Mouse (Mus musculus) adrenal gland, postnatal 14 days (tissue): Measurements from ENCODE around the gene Med31. TPM values are rescaled to one million over a fixed set of nuclear protein-coding genes. Genes with fewer than 3 reads are reported as not detected.
"Not testable (repeated sequence)": the region's sequence is repeated elsewhere in the genome, so short reads cannot be mapped to it uniquely, and the experiment has no call there.

Experiments
- DNase-seq: peaks from one replicate; pipeline ENCODE4 v3.0.0; 2021; ENCODE audit warnings: mixed read lengths
- total RNA-seq: library from RNA; stranded (reverse); gene quantifications from 2 replicates; pipeline ENCODE4 v1.2.3, GENCODE M21; 2021

Med31 gene
- total RNA-seq, 1 experiment from 2014 or later = 12.3 TPM

DNA sequence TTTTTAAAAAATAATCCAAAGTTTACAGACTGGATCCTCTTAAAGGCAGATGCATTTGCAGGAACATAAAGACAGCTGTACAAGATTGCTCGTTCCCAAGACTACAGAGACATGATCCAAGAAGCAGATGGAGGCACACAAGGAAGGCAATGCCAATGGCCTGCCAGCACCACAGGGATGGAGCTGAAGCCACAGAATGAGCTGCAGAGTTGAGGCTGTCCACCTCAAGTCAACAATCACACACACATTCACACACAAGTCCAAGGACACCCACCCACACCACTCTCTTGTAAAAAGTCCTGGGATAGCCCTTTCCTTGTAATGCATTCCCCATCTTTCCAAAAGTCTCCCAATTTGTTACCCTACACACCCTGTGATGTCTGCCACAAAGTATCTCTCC lies 12.0 kb downstream of the Med31 start:
- DNase-seq = no peak

- no peak for DNase-seq
Measured at GRCm38 (mm10) chr11:72196506-72196905, 18.9 kb downstream of the Med31 start.

GRCm38 (mm10) chr11:72194259-72194658 lies 21.1 kb downstream of the Med31 start:
- DNase-seq = no peak

DNA sequence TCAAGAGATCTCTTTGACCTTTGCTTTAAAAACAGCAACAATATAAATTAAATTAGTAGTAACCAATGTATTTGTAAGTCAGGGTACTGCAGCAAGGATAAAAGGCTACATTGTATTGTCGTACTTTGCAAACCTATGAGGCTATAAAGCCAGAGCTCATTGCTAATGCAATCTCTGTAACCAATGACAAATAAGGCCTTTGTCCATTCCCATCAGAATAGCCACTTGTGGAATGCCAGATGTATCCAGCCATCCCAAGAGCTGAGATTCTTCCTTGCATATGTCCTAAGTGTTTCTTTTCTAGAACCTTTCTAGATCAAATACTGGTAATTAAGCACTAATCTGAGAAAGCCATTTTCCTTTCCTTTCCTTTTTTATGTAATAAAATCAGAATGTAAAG lies 24.5 kb downstream of the Med31 start:
- no peak for DNase-seq

DNA sequence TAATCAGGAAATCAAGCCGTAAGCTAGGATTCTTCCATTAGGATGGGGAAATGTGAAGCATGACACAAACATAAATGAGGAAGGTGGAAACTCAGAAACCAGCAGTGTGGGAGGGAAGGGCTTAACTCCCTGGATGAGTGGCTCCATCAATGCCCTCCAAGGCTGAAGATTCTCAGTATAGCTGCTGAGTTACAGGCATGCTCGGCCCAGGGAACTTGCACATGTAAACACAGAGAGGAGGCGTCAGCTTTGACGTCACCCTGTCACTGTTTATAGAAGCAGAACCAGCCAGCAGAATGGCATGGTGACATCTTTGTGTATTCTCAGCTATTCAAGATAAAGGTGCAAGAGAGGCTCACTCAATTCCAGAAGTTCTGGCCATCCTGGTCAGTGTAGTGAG lies 31.1 kb downstream of the Med31 start:
- no peak for DNase-seq

GRCm38 (mm10) chr11:72181136-72181535 lies 34.3 kb downstream of the Med31 start:
- DNase-seq = no peak

GRCm38 (mm10) chr11:72180556-72180955 lies 34.8 kb downstream of the Med31 start:
- DNase-seq = no peak

DNA sequence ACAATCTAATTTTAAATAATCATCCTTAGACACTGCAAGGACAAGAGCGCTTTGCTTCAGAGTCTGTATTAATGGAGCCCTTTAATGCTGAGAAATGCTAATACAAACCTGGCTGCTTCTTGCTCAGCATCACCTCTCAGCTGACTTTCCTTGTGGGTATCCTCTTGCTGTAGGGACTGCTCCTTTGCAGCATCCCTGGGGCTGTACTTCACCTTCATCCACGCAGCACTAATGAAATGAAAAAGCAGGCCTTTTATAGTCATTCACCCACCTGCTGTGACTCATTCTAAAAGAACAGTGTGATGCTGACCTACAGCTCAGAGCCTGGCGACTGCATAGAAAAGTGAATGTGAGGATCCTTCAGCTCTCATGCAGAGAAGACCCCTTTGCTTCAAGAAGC lies 38.8 kb downstream of the Med31 start:
- DNase-seq = no peak

- no peak for DNase-seq
Measured at GRCm38 (mm10) chr11:72175966-72176365, 39.4 kb downstream of the Med31 start.

GRCm38 (mm10) chr11:72174721-72175120 lies 40.7 kb downstream of the Med31 start:
- no peak for DNase-seq

DNA sequence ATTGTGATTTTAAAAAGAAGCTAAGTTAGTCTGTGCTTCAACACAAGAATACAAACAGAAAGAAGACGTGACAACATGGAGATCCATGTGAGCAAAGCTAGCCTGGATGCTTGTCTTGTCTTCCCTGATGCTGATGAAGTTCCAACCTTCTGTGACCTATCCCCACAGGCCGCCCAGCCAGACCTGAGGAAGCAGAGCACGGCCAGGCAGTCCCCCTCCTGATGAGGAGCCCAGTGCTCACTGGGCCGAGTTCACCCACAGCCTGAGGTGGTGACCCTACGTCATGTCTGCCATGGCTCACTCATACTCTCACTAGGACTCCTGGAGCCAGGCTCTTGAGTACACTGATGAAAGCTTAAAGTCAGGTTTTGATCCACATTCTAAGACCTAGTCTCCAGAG lies 41.9 kb downstream of the Med31 start:
- DNase-seq = no peak

- not testable (repeated sequence) for DNase-seq
Measured at GRCm38 (mm10) chr11:72171906-72172305, 43.5 kb downstream of the Med31 start.

DNA sequence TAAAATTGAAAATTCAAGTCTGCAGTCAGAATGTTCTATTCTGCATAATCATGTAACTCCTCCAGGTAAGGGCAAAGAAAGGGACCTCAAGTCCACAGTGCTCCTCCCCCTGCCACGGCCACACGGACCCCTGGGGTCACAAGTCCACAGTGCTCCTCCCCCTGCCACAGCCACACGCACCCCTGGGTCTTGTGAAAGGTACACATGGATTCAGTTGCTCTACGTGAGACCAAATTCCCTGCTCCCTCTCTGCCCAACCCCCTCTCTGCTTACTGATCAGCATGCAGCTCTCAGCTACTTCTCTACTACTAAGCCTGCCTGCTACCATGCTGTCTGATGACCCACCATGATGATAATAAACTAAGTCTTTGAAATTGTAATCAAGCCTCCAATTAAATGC lies 45.5 kb downstream of the Med31 start:
- DNase-seq = no peak

DNA sequence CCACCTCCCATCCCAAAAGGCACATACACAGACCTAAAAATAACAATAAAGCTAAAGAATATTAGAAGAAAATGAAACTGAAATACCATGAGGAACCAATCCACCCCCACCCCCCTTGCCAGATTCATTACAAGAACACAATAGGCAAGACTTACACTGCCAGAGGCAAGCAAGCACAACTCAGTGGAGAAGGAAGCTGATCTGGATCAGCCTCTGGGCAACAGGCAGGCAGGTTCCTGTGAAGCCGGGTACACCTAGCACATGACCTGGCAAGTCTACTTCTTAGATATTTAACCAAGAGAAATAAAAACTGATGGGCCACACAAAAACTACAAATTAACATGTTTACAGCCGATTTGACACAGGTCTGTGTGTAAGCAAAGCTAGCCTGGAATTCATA lies 52.2 kb downstream of the Med31 start:
- no peak for DNase-seq

Other genes starting within 250 kb of the Med31 start
- 0.15 and 0.41 TPM in 2 replicates for gene Aipl1, start 178.1 kb downstream of the Med31 start, total RNA-seq
- 13.2 and 13.4 TPM in 2 replicates for gene Pimreg, start 173.6 kb downstream of the Med31 start, total RNA-seq
- 0.63 and 1.4 TPM in 2 replicates for gene Pitpnm3, start 79.8 kb downstream of the Med31 start, total RNA-seq
- gene Gm43951, start 8.8 kb downstream of the Med31 start, total RNA-seq = 0.78 and 1.4 TPM in 2 replicates
- 8.1 and 9.4 TPM in 2 replicates for gene 4933427D14Rik, start 8.1 kb downstream of the Med31 start, total RNA-seq
- 72.5 and 75.9 TPM in 2 replicates for gene Txndc17, start 8.0 kb downstream of the Med31 start, total RNA-seq
- gene Slc13a5, start 51.6 kb upstream of the Med31 start, total RNA-seq = 0.11 and 0.15 TPM in 2 replicates
- 15.3 and 16.5 TPM in 2 replicates for gene Xaf1, start 86.0 kb upstream of the Med31 start, total RNA-seq
- gene Fbxo39, start 98.9 kb upstream of the Med31 start, total RNA-seq = not detected in 2 replicates
- gene Tekt1, start 146.8 kb upstream of the Med31 start, total RNA-seq = not detected in 2 replicates
- 4.1 and 5.4 TPM in 2 replicates for gene Smtnl2, start 196.1 kb upstream of the Med31 start, total RNA-seq
- 1.7 and 2.8 TPM in 2 replicates for gene Ggt6, start 219.9 kb upstream of the Med31 start, total RNA-seq
- 85.6 and 101 TPM in 2 replicates for gene Mybbp1a, start 225.8 kb upstream of the Med31 start, total RNA-seq